Mouse (Mus musculus) bone marrow, adult 2 months (tissue): ENCODE measurements around the gene Tmem161b.

Experiments used
- CTCF ChIP-seq: fragments of 200-500 bp; IDR thresholded peaks from 2 replicates; pipeline ENCODE4 v1.5.1; 2011; ENCODE audit warnings: low read length, control low read depth; ENCODE audit not compliant: control insufficient read depth, insufficient read depth
- POLR2A ChIP-seq: fragments of 200-500 bp; IDR thresholded peaks from 2 replicates; pipeline ENCODE4 v1.6.1; 2011; ENCODE audit warnings: low read depth, mild to moderate bottlenecking, control low read depth, low read length, borderline replicate concordance; ENCODE audit not compliant: control insufficient read depth

DNA sequence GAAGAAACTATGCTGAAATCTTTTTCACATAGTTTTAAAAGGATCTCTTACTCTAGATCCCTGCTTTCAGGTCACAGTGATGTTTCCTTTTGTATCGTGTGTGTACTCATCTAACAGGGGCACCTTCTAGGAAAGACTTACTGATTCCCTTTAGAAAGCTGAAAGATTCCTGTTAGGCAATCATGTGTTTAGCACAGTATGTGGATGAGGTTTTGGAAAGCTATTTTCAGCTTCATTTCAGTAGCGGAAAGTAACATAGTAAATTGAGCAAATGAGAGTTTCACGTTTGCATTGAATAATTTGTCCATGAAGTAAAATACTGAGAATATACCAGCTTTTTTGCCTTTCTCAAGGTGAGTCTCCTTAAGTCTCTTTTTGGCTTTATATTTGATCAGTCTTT is 26.0 kb downstream of the Tmem161b start:
- TF ChIP-seq POLR2A (no peak), CTCF (no peak)
